Mouse (Mus musculus): ENCODE data around the gene Rras. TPM values are rescaled to one million over a fixed set of nuclear protein-coding genes. Genes with fewer than 3 reads are reported as not detected.

Gene Rras
- polyA plus RNA-seq, 1 experiment, result 55.1 TPM

- Histone ChIP-seq H3K36me3 (ENCODE audit: control insufficient read depth, insufficient read depth, low read length) (peaks cover 36% of the 10 kb centered on the region), H3K27me3 (ENCODE audit: control insufficient read depth, insufficient read depth, low read length) (no peaks in the 10 kb centered on the region), H3K4me3 (ENCODE audit: extremely low read depth, insufficient read depth, insufficient read length) (no peak overlapping the region), H3K27ac (ENCODE audit: insufficient read depth, low read length) (no peak overlapping the region), H3K4me1 (ENCODE audit: control insufficient read depth, insufficient read depth, insufficient read length) (peaks cover 17% of the 10 kb centered on the region; the same call in 1 of the 2 replicates)
- 89% methylated on average over 11 of the region's 11 CpGs for WGBS
- DNase-seq (ENCODE audit: low read depth in 1 of 2, low spot score in 2 of 2), result no peak
- no peak for TF ChIP-seq CTCF (IDR thresholded peaks at IDR 0.05; ENCODE audit: extremely low read depth, insufficient read depth, insufficient read length, insufficient replicate concordance)
- no peak for TF ChIP-seq POLR2A (IDR thresholded peaks at IDR 0.05; ENCODE audit: low read depth, low read length)
These were observed 18.0 kb upstream of the Rras start for GRCm38 (mm10) chr7:44999753-45000152.

DNA sequence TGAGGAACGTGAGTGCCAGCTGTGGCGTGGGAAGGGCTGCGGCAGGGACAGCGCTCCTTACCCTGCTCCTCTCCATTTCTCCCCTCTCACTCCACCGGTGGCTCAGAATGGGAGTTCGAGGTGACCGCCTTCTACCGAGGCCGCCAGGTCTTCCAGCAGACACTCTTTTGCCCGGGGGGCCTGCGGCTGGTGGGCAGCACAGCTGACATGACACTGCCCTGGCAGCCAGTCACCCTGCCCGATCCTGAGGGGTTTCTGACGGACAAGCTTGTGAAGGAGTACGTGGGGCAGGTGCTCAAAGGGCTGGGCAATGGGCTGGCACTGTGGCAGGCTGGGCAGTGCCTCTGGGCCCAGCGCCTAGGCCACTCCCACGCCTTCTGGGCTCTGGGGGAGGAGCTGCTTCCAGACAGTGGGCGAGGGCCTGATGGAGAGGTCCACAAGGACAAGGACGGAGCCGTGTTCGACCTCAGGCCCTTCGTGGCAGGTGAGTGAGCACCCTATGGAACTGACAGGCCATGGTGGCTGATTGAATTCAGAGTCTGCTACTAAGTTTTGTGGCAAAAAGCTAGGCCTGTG, 17.1 kb upstream of the Rras start:
- Histone ChIP-seq H3K4me3 (ENCODE audit: extremely low read depth, insufficient read depth, insufficient read length) (no peak overlapping the region), H3K36me3 (ENCODE audit: control insufficient read depth, insufficient read depth, low read length) (peaks cover 42% of the 10 kb centered on the region), H3K4me1 (ENCODE audit: control insufficient read depth, insufficient read depth, insufficient read length) (peaks cover 17% of the 10 kb centered on the region; the same call in 1 of the 2 replicates), H3K27me3 (ENCODE audit: control insufficient read depth, insufficient read depth, low read length) (no peaks in the 10 kb centered on the region), H3K27ac (ENCODE audit: insufficient read depth, low read length) (no peak overlapping the region)
- no peak for TF ChIP-seq CTCF (IDR thresholded peaks at IDR 0.05; ENCODE audit: extremely low read depth, insufficient read depth, insufficient read length, insufficient replicate concordance)
- TF ChIP-seq POLR2A (IDR thresholded peaks at IDR 0.05; ENCODE audit: low read depth, low read length), result no peak
- WGBS, result 90% methylated on average over 21 of the region's 21 CpGs
- no peak for DNase-seq (ENCODE audit: low read depth in 1 of 2, low spot score in 2 of 2)

DNA sequence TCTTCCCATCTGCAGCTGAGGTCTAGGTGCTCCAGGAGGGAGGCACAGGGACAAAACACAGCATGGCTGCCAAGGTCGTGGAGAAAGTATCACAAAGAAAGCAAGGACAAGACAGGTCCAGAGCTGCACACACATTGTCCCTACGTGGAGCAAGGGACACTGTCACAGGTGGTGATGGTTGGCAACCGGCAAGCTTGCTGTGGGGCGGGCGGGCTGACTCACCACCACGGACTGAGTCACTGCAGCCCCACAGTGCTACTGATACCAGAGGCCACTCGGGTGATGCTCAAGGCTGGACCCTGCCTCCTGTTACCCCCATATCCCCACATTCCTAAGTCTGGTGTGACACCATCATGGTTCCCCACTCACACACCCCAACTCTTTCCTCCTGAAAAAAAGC, 15.3 kb upstream of the Rras start:
- Histone ChIP-seq H3K4me3 (ENCODE audit: extremely low read depth, insufficient read depth, insufficient read length) (no peak overlapping the region), H3K27ac (ENCODE audit: insufficient read depth, low read length) (no peak overlapping the region), H3K4me1 (ENCODE audit: control insufficient read depth, insufficient read depth, insufficient read length) (peaks cover 7% of the 10 kb centered on the region; the same call in 1 of the 2 replicates), H3K27me3 (ENCODE audit: control insufficient read depth, insufficient read depth, low read length) (no peaks in the 10 kb centered on the region), H3K36me3 (ENCODE audit: control insufficient read depth, insufficient read depth, low read length) (peaks cover 58% of the 10 kb centered on the region)
- no peak for DNase-seq (ENCODE audit: low read depth in 1 of 2, low spot score in 2 of 2)
- no peak for TF ChIP-seq POLR2A (IDR thresholded peaks at IDR 0.05; ENCODE audit: low read depth, low read length)
- no peak for TF ChIP-seq CTCF (IDR thresholded peaks at IDR 0.05; ENCODE audit: extremely low read depth, insufficient read depth, insufficient read length, insufficient replicate concordance)
- 82% methylated on average over 7 of the region's 7 CpGs for WGBS

DNA sequence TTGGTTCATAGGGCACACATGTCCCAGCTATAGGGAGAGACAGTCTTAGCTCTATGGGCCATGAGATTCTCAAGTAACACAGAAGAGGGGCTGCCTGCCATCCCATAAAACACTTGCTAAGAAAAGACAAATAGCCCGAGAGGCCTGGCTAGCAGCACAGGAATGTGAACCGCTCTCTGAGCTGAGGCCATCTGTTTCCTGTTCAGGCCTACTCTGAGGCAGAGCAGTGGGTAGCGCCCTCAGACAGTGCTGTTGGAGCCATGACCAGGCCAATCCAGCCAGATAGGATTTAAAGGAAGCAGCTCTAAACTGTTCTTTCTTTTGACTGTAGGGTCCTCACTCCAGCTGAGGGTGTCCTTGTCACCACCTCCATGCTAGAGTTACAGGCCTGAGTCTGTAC, 13.2 kb upstream of the Rras start:
- TF ChIP-seq POLR2A (IDR thresholded peaks at IDR 0.05; ENCODE audit: low read depth, low read length) (no peak), CTCF (IDR thresholded peaks at IDR 0.05; ENCODE audit: extremely low read depth, insufficient read depth, insufficient read length, insufficient replicate concordance) (no peak)
- 50% methylated on average over 3 of the region's 3 CpGs for WGBS
- no peak for DNase-seq (ENCODE audit: low read depth in 1 of 2, low spot score in 2 of 2)
- Histone ChIP-seq H3K36me3 (ENCODE audit: control insufficient read depth, insufficient read depth, low read length) (peaks cover 70% of the 10 kb centered on the region), H3K4me1 (ENCODE audit: control insufficient read depth, insufficient read depth, insufficient read length) (0 out of 2 replicates have a peak, but pooled peaks cover 2% of the 10 kb centered on the region), H3K4me3 (ENCODE audit: extremely low read depth, insufficient read depth, insufficient read length) (no peak overlapping the region), H3K27me3 (ENCODE audit: control insufficient read depth, insufficient read depth, low read length) (no peaks in the 10 kb centered on the region), H3K27ac (ENCODE audit: insufficient read depth, low read length) (no peak overlapping the region)

DNA sequence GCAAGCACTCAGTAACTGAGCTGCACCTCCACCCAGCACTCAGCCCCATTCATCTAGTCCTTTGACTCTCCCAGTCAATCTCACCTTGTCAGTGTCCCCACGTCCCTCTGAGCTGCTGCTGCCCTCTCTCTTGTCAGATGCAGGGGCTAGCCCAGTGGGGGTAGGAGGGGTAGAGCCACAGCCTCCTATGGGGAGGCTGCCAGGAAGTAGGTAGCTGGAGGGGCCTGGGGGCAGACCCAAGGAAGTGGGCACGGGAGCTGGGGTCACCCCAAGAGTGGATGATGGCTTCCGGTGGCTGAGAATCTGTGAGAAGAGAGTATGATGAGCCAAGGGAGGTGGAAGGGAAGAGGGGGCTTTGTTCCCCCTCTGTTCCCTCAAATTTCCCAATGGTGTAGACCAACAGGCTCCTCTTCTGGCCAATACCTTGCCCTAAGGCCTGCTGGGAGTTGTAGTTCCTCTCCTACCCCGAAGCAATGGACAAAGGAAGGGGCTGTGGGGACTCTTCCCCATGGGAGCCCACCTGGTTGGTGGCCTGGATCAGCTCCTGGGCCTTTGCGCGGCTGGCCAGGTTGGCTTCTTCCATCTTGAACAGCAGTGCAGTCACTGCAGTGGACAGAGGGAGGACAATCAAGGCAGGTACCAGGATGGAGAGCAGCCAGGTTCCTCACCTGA, 12.3 kb upstream of the Rras start:
- no peaks in the 10 kb centered on the region for H3K27me3 ChIP-seq (ENCODE audit: control insufficient read depth, insufficient read depth, low read length)
- 85% methylated on average over 6 of the region's 6 CpGs for WGBS
- no peak overlapping the region for H3K27ac ChIP-seq (ENCODE audit: insufficient read depth, low read length)
- 0 out of 2 replicates have a peak, but pooled peaks cover 2% of the 10 kb centered on the region for H3K4me1 ChIP-seq (ENCODE audit: control insufficient read depth, insufficient read depth, insufficient read length)
- H3K36me3 ChIP-seq (ENCODE audit: control insufficient read depth, insufficient read depth, low read length), result peaks cover 62% of the 10 kb centered on the region
- H3K4me3 ChIP-seq (ENCODE audit: extremely low read depth, insufficient read depth, insufficient read length), result no peak overlapping the region
- TF ChIP-seq CTCF (IDR thresholded peaks at IDR 0.05; ENCODE audit: extremely low read depth, insufficient read depth, insufficient read length, insufficient replicate concordance) (no peak), POLR2A (IDR thresholded peaks at IDR 0.05; ENCODE audit: low read depth, low read length) (no peak)
- DNase-seq (ENCODE audit: low read depth in 1 of 2, low spot score in 2 of 2), result no peak

DNA sequence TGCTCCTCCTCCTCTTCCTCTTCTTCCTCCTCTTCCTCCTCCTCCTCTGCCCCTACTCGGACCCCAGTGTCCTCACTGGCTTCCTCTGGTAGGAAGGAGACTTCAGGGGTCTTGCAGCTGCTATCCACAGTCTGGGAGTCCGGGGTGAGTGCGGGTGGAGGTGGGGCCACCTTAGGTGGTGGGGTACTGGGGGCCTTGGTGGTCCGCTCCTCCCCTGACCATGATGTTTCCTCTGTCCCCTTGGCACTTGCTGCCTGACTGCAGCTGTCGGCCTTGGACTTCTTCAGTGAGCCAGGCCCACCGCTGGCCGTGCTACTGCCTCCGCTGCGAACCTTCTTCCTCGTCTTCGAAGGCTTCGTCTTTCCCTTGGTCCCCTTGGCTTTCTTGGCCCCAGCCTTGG, 11.3 kb upstream of the Rras start:
- DNase-seq (ENCODE audit: low read depth in 1 of 2, low spot score in 2 of 2), result no peak
- Histone ChIP-seq H3K36me3 (ENCODE audit: control insufficient read depth, insufficient read depth, low read length) (peaks cover 57% of the 10 kb centered on the region), H3K27me3 (ENCODE audit: control insufficient read depth, insufficient read depth, low read length) (no peaks in the 10 kb centered on the region), H3K27ac (ENCODE audit: insufficient read depth, low read length) (no peak overlapping the region), H3K4me1 (ENCODE audit: control insufficient read depth, insufficient read depth, insufficient read length) (no peaks in the 10 kb centered on the region), H3K4me3 (ENCODE audit: extremely low read depth, insufficient read depth, insufficient read length) (no peak overlapping the region)
- 90% methylated on average over 12 of the region's 12 CpGs for WGBS
- TF ChIP-seq POLR2A (IDR thresholded peaks at IDR 0.05; ENCODE audit: low read depth, low read length) (no peak), CTCF (IDR thresholded peaks at IDR 0.05; ENCODE audit: extremely low read depth, insufficient read depth, insufficient read length, insufficient replicate concordance) (no peak)

DNA sequence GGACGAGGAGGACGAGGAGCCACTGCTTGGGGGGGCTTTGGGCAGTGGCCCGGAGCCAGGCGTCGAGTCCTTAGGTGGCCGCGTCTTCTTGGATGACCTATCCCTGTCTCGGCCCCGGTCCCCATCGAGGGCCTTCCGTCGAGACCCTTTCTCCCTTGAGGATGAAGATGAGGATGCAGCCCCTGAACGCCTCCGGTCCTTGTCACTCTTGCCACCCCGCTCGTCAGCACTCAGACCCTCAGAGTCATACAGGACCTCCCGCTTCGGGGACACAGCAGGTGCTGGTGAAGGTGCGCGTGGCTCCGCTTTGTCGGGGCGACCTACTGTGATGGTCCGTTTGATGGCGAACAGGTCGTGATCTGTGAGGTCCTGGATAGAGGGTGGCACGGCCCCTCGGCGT, 10.6 kb upstream of the Rras start:
- no peak overlapping the region for H3K4me3 ChIP-seq (ENCODE audit: extremely low read depth, insufficient read depth, insufficient read length)
- 97% methylated on average over 29 of the region's 29 CpGs for WGBS
- H3K4me1 ChIP-seq (ENCODE audit: control insufficient read depth, insufficient read depth, insufficient read length), result no peaks in the 10 kb centered on the region
- no peaks in the 10 kb centered on the region for H3K27me3 ChIP-seq (ENCODE audit: control insufficient read depth, insufficient read depth, low read length)
- no peak for DNase-seq (ENCODE audit: low read depth in 1 of 2, low spot score in 2 of 2)
- peaks cover 57% of the 10 kb centered on the region for H3K36me3 ChIP-seq (ENCODE audit: control insufficient read depth, insufficient read depth, low read length)
- TF ChIP-seq CTCF (IDR thresholded peaks at IDR 0.05; ENCODE audit: extremely low read depth, insufficient read depth, insufficient read length, insufficient replicate concordance) (no peak), POLR2A (IDR thresholded peaks at IDR 0.05; ENCODE audit: low read depth, low read length) (no peak)
- H3K27ac ChIP-seq (ENCODE audit: insufficient read depth, low read length), result no peak overlapping the region
